Mouse (Mus musculus) spleen, adult 2 months (tissue): ENCODE measurements at regions not wholly inside any gene's neighbourhood (a gene's known extent, or its start where the extent isn't known, plus 50 kb on each side); places are given as distances from the start of the nearest gene placed in this dataset.

ENCODE experiments used
- CTCF ChIP-seq: fragments of 200-500 bp; IDR thresholded peaks from 2 replicates; pipeline ENCODE4 v1.5.1; 2011; ENCODE audit warnings: mild to moderate bottlenecking, inconsistent platforms; ENCODE audit not compliant: insufficient read depth, insufficient read length, insufficient replicate concordance; ENCODE audit errors: extremely low read depth
- POLR2A ChIP-seq: fragments of 200-500 bp; IDR thresholded peaks from 2 replicates; pipeline ENCODE4 v1.6.1; 2011; ENCODE audit warnings: low read depth, low read length, inconsistent platforms

DNA sequence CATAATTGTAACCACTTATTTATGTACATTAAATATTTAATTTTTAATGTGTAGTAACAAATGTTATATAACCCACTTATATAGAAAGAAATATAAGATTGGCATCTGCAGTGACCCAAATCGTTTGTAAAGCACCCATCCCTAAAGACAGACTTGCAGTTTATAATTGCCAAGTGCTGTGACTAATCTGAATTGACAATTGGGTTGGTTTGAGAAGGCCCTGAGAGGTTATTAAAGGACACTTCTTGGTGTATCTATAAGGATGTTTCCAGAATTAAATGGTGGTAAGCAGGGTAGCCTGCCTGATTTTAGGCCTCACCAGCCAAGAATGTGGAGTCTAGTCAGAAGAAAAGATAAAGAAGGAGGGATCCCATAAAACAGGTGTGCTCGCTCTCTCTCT lies 133.3 kb upstream of the Slc13a1 start:
- TF ChIP-seq CTCF (no peak), POLR2A (no peak)
